In genomic region chr17:29595891-29596770, GRCm38 (mm10) we compare ENCODE assay signal across 12 mouse cellular contexts. TPM values are rescaled to one million over a fixed set of nuclear protein-coding genes. Genes with fewer than 3 reads are reported as not detected.
DNase-seq lines count a peak whose midpoint lies in the region; ATAC-seq and TF ChIP-seq lines count a peak whose summit lies in the region.
"Had no signal": no experiment of that assay in that cellular context is flagged by ENCODE, and none has a peak within 500 bp of the region (broad histone marks: within the 10 kb centered on the region; RNA-seq: fewer than 3 reads in every experiment).

No protein-coding gene starts in this region.

- H3K9me3 ChIP-seq in kidney, embryonic 15.5 days (replicated peaks): no peaks in the 10 kb centered on the region
- H3K9me3 ChIP-seq: embryonic facial prominence, embryonic 12.5 days; liver, embryonic 13.5 days had no signal

- no peak overlapping the region for H3K4me3 ChIP-seq in kidney, embryonic 15.5 days (replicated peaks)
- peak overlapping the region; percentile 41 for H3K4me3 ChIP-seq in testis, adult 2 months (ENCODE audit: control insufficient read depth, low read depth, low read length)
- H3K4me3 ChIP-seq: embryonic facial prominence, embryonic 12.5 days; liver, embryonic 13.5 days had no signal

- peaks cover 55% of the 10 kb centered on the region for H3K36me3 ChIP-seq in kidney, embryonic 15.5 days
- peaks cover 7% of the 10 kb centered on the region for H3K36me3 ChIP-seq in testis, adult 2 months (ENCODE audit: control insufficient read depth, insufficient read depth, low read length)

- TF ChIP-seq POLR2A in testis, adult 2 months (IDR thresholded peaks at IDR 0.05; ENCODE audit: control insufficient read depth, low read depth, low read length): 0 out of 2 replicates have a peak, but pooled peaks have one; percentile 5

- no peak for ATAC-seq in kidney, embryonic 15.5 days (replicated peaks; ENCODE audit: low FRiP score)

- no peak overlapping the region for H3K9ac ChIP-seq in kidney, embryonic 15.5 days
- H3K9ac ChIP-seq: embryonic facial prominence, embryonic 12.5 days; liver, embryonic 13.5 days had no signal

- H3K4me1 ChIP-seq in kidney, embryonic 15.5 days: 0 out of 2 replicates have a peak, but pooled peaks cover 4% of the 10 kb centered on the region
- no peaks in the 10 kb centered on the region for H3K4me1 ChIP-seq in testis, adult 2 months (ENCODE audit: control insufficient read depth, insufficient read depth, low read length)
- H3K4me1 ChIP-seq: embryonic facial prominence, embryonic 12.5 days had no signal

- 79% methylated on average over 15 of the region's 15 CpGs for WGBS in kidney, embryonic 15.5 days

- H3K27me3 ChIP-seq in kidney, embryonic 15.5 days: no peaks in the 10 kb centered on the region
- no peaks in the 10 kb centered on the region for H3K27me3 ChIP-seq in testis, adult 2 months (ENCODE audit: control insufficient read depth, insufficient read depth, low read length)
- H3K27me3 ChIP-seq: embryonic facial prominence, embryonic 12.5 days; liver, embryonic 13.5 days had no signal

- peak; percentile 59 for DNase-seq in kidney, adult 11 months
- DNase-seq in testis, postnatal 14 days (ENCODE audit: low spot score): no peak
- DNase-seq in cerebellum, postnatal 10 days: peak; percentile 74 to 78
- no peak for DNase-seq in T-cell, adult 2 months (ENCODE audit: low spot score)
- DNase-seq in layer of hippocampus, postnatal 36 days: no peak
- DNase-seq: liver, embryonic 13.5 days had no signal

- no peak overlapping the region for H3K27ac ChIP-seq in kidney, embryonic 15.5 days
- no peak overlapping the region for H3K27ac ChIP-seq in testis, adult 2 months (ENCODE audit: control insufficient read depth, insufficient read depth, low read depth, low read length)
- H3K27ac ChIP-seq: embryonic facial prominence, embryonic 12.5 days; liver, embryonic 13.5 days had no signal

- TF ChIP-seq CTCF in testis, adult 2 months (IDR thresholded peaks at IDR 0.05; ENCODE audit: control insufficient read depth, insufficient read depth, insufficient replicate concordance, low read depth, low read length): no peak

- no peak overlapping the region for H3K4me2 ChIP-seq in kidney, embryonic 15.5 days
- H3K4me2 ChIP-seq: embryonic facial prominence, embryonic 12.5 days; liver, embryonic 13.5 days had no signal

RNA-seq across cellular contexts. Expression of gene Rnf8, which starts 18.5 kb away (rescaled TPM):
- 73.7 and 76.0 TPM in 2 replicates for polyA plus RNA-seq in kidney, embryonic 15.5 days (2015; fragmentation: Nextera tagmentation; extraction: Ambion mirVana)
- polyA plus RNA-seq in testis, adult 2 months (2012; rRNA removed): 19.7 and 21.0 TPM in 2 replicates
- 10 to 100 TPM; 47.4 to 47.9 TPM for total RNA-seq in layer of hippocampus, postnatal 36 days (2021)

RNA-seq across cellular contexts. Expression of gene Gm28043, which starts 18.5 kb away (rescaled TPM):
- 2.8 TPM in 2 replicates for polyA plus RNA-seq in kidney, embryonic 15.5 days (2015; fragmentation: Nextera tagmentation; extraction: Ambion mirVana)
- 0.98 and 1.2 TPM in 2 replicates for polyA plus RNA-seq in testis, adult 2 months (2012; rRNA removed)
- 1 to 10 TPM; 3.4 to 5.0 TPM for total RNA-seq in layer of hippocampus, postnatal 36 days (2021)

RNA-seq across cellular contexts. Expression of gene Tmem217, which starts 43.9 kb away (rescaled TPM):
- 0.80 and 1.2 TPM in 2 replicates for polyA plus RNA-seq in kidney, embryonic 15.5 days (2015; fragmentation: Nextera tagmentation; extraction: Ambion mirVana)
- 312 and 396 TPM in 2 replicates for polyA plus RNA-seq in testis, adult 2 months (2012; rRNA removed)
- total RNA-seq in layer of hippocampus, postnatal 36 days (2021): not detected
- total RNA-seq: layer of hippocampus, postnatal 10 days had no signal

RNA-seq across cellular contexts. Expression of gene Tbc1d22b, which starts 46.5 kb away (rescaled TPM):
- 16.7 and 19.3 TPM in 2 replicates for polyA plus RNA-seq in kidney, embryonic 15.5 days (2015; fragmentation: Nextera tagmentation; extraction: Ambion mirVana)
- polyA plus RNA-seq in testis, adult 2 months (2012; rRNA removed): 26.0 and 26.5 TPM in 2 replicates
- total RNA-seq in layer of hippocampus, postnatal 36 days (2021): 10 to 100 TPM; 42.7 to 45.8 TPM

RNA-seq across cellular contexts. Expression of gene Gm17657, which starts 46.7 kb away (rescaled TPM):
- not detected in 2 replicates for polyA plus RNA-seq in kidney, embryonic 15.5 days (2015; fragmentation: Nextera tagmentation; extraction: Ambion mirVana)
- 18.6 and 21.1 TPM in 2 replicates for polyA plus RNA-seq in testis, adult 2 months (2012; rRNA removed)
- not detected for total RNA-seq in layer of hippocampus, postnatal 36 days (2021)
- total RNA-seq: layer of hippocampus, postnatal 10 days had no signal
- polyA plus RNA-seq: embryonic facial prominence, embryonic 12.5 days; heart, embryonic 14.5 days; liver, embryonic 13.5 days; urinary bladder, adult 2 months had no signal

Comparison
In these comparisons a context has a peak if more than half of its experiments do, and no peak if none do; other contexts are left out.
1. DNase-seq: peak in kidney, adult 11 months (single experiment) and cerebellum, postnatal 10 days (2 of 2); none in testis, postnatal 14 days (single experiment), T-cell, adult 2 months (single experiment) and layer of hippocampus, postnatal 36 days (0 of 2).
2. RNA of gene Tmem217, which starts 43.9 kb away (polyA plus RNA-seq): 312 to 396 TPM in testis, adult 2 months; 0.80 to 1.2 TPM in kidney, embryonic 15.5 days; every median in the first group is over 100 times any median in the second.